Mouse (Mus musculus): ENCODE measurements around the gene Trib2. TPM values are rescaled to one million over a fixed set of nuclear protein-coding genes. Genes with fewer than 3 reads are reported as not detected.

Trib2 gene
- polyA plus RNA-seq, 1 experiment from 2014 or later, result 146 TPM

DNA sequence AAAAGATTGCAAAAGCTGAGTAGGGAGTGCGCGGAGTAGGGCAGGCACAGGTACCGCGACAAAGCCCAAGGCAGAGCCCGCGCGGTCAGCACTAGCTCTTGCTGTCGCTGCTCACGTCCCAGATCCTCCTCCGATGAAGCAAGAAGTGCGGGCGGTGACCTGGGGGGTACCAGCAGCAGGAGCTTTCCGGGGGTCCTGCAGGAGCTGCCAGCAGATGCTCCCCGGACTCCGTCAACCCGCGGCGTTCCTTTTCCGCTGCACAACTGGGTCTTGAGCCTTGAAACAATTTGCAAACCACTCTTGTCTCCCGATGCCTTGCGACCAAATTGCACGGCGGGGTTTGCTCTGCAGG is 492 bp downstream of the Trib2 start:
- Histone ChIP-seq H3K4me1 (ENCODE audit: control insufficient read depth, insufficient read depth, low read length) (peaks cover 9% of the 10 kb centered on the region), H3K36me3 (ENCODE audit: control insufficient read depth, insufficient read depth, low read length) (no peaks in the 10 kb centered on the region), H3K27me3 (ENCODE audit: control insufficient read depth, insufficient read depth, low read depth, low read length) (no peaks in the 10 kb centered on the region), H3K9me3 (replicated peaks; ENCODE audit: control insufficient read depth, low read length, poor library complexity, severe bottlenecking) (no peaks in the 10 kb centered on the region), H3K4me2 (ENCODE audit: low read length) (peak overlapping the region; percentile 56), H3K27ac (ENCODE audit: low read length) (peak overlapping the region; percentile 98), H3K9ac (ENCODE audit: low read depth, low read length) (peak overlapping the region; percentile 98), H3K4me3 (ENCODE audit: low read depth, low read length) (peak overlapping the region; percentile 77)
- peak; percentile 53 for ATAC-seq
- 0% methylated on average over 23 of the region's 23 CpGs for WGBS

DNA sequence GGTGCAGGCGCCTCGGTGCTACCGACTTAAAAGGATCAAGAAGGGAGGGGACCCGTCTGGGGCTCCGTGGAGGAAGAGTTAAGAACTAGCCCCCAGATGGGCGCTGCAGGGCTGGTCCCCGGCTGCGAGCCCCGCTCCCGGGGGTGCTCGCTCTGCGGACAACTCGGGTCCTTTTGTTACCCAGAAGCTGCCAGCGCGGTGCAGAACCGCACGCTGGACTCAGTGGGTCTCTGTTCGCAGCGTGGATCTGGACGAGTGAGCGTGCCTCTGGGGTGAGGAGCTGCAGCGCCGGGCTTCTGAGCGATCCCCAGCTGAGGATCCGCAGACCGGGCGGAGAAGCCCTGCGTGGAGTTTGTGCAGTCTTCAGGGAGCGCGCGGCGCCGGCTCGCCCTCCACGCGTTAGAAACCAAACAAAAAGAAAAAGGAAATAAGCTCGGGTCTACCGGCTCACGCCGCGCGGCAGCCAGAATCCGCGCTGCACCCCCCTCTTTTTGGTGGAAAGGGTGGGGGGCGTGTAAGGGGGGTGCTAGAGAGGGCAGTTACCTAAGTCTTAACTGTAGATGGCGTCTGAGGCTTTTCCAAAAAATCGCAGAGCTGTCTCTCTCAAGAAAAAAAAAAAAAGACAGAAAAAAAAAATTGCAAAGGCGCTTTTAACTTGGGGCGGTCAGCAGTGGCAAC is 1.0 kb downstream of the Trib2 start:
- H3K9ac ChIP-seq (ENCODE audit: low read depth, low read length), result peak overlapping the region; percentile 98
- peak overlapping the region; percentile 85 for H3K4me2 ChIP-seq (ENCODE audit: low read length)
- H3K36me3 ChIP-seq (ENCODE audit: control insufficient read depth, insufficient read depth, low read length), result no peaks in the 10 kb centered on the region
- peak overlapping the region; percentile 77 for H3K4me3 ChIP-seq (ENCODE audit: low read depth, low read length)
- under 1% methylated on average over 49 of the region's 49 CpGs for WGBS
- peaks cover 14% of the 10 kb centered on the region for H3K4me1 ChIP-seq (ENCODE audit: control insufficient read depth, insufficient read depth, low read length)
- no peaks in the 10 kb centered on the region for H3K9me3 ChIP-seq (replicated peaks; ENCODE audit: control insufficient read depth, low read length, poor library complexity, severe bottlenecking)
- ATAC-seq, result peak; percentile 54
- H3K27ac ChIP-seq (ENCODE audit: low read length), result peak overlapping the region; percentile 98
- no peaks in the 10 kb centered on the region for H3K27me3 ChIP-seq (ENCODE audit: control insufficient read depth, insufficient read depth, low read depth, low read length)

DNA sequence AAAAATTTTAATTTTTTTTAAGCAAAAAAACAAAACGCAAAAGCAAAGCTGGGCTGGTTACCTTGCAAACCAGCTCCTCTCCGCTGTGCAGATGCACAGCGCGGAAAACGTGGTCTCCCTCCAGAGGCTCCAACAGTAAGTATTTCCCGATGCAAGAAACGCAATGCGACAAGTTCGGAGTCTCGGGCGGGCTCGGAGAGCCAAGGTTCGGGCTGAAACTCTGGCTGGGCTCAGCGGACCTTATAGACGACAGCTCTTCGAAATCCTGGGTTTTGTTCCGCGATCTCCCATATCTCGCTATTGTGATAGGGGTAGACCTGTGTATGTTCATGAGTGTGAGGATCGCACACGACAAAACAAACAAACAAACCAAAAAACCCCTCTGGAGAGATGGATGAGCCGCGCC is 1.5 kb downstream of the Trib2 start:
- under 1% methylated on average over 23 of the region's 23 CpGs for WGBS
- Histone ChIP-seq H3K36me3 (ENCODE audit: control insufficient read depth, insufficient read depth, low read length) (no peaks in the 10 kb centered on the region), H3K4me2 (ENCODE audit: low read length) (peak overlapping the region; percentile 85), H3K4me1 (ENCODE audit: control insufficient read depth, insufficient read depth, low read length) (peaks cover 18% of the 10 kb centered on the region), H3K27me3 (ENCODE audit: control insufficient read depth, insufficient read depth, low read depth, low read length) (no peaks in the 10 kb centered on the region), H3K27ac (ENCODE audit: low read length) (peak overlapping the region; percentile 98), H3K4me3 (ENCODE audit: low read depth, low read length) (peak overlapping the region; percentile 77), H3K9ac (ENCODE audit: low read depth, low read length) (peak overlapping the region; percentile 98), H3K9me3 (replicated peaks; ENCODE audit: control insufficient read depth, low read length, poor library complexity, severe bottlenecking) (no peaks in the 10 kb centered on the region)
- no peak; the same call in 1 of the 2 replicates for ATAC-seq

DNA sequence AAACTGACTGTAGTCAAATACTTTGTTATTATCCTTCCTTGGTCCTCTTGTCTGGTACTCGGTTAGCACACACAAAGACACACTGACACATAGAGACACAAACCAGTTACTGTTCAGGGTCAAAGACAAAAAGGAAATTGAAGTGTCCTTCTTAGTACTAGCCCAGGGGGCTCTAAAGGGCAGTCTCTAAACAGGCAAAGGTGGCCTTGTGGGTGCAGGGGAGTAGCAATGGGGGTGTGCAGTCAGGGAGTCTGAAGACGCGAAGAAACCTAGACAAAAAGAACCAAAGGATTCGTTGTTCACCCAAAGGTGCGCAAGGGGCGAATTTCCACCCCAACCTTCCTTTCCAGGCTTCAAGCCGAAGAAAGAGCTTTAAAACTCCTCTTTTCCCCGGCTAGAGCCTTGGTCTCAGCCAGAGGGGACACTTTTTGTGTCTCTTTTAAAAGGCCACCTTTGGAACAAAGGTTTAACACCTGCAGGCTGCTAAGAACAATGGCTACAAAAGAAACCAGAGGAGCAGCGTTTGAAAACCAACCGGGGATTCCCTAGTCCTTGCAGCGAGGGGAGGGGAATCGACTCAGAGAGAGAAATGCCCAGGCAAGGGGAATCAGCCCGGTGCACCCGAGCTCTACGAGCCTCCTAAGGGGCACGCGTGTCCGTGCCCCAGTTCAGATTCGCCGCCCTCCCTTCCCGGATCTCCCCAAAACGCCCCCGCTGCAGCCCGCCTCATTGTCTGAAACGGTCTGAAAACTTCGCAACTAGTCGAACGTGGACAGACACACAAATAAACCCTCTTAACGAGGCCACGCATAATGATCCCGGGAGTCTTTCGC is 2.3 kb downstream of the Trib2 start:
- Histone ChIP-seq H3K9me3 (replicated peaks; ENCODE audit: control insufficient read depth, low read length, poor library complexity, severe bottlenecking) (no peaks in the 10 kb centered on the region), H3K27ac (ENCODE audit: low read length) (peak overlapping the region; percentile 98), H3K4me1 (ENCODE audit: control insufficient read depth, insufficient read depth, low read length) (peaks cover 25% of the 10 kb centered on the region), H3K9ac (ENCODE audit: low read depth, low read length) (peak overlapping the region; percentile 98), H3K4me2 (ENCODE audit: low read length) (peak overlapping the region; percentile 85), H3K4me3 (ENCODE audit: low read depth, low read length) (peak overlapping the region; percentile 77), H3K36me3 (ENCODE audit: control insufficient read depth, insufficient read depth, low read length) (no peaks in the 10 kb centered on the region), H3K27me3 (ENCODE audit: control insufficient read depth, insufficient read depth, low read depth, low read length) (no peaks in the 10 kb centered on the region)
- ATAC-seq, result no peak
- under 1% methylated on average over 32 of the region's 32 CpGs for WGBS

DNA sequence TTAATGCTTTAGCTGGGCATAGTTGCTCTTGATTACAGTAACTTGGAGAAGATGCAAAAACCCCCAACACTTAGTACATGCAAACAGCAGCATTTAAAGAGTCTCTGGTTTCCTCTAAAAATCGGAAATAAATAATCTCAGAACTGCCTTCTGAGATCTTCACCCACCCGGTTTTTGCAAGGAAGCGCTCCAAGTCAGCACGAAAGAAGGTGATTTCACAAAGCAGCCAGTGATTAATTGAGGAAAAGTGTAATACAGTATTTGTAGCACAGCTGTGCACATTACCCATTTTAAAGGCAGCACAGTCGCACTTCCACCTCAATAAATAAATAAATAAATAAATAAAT is 2.9 kb downstream of the Trib2 start:
- Histone ChIP-seq H3K27me3 (ENCODE audit: control insufficient read depth, insufficient read depth, low read depth, low read length) (no peaks in the 10 kb centered on the region), H3K4me3 (ENCODE audit: low read depth, low read length) (peak overlapping the region; percentile 77), H3K4me1 (ENCODE audit: control insufficient read depth, insufficient read depth, low read length) (peaks cover 28% of the 10 kb centered on the region), H3K9ac (ENCODE audit: low read depth, low read length) (peak overlapping the region; percentile 98), H3K36me3 (ENCODE audit: control insufficient read depth, insufficient read depth, low read length) (no peaks in the 10 kb centered on the region), H3K27ac (ENCODE audit: low read length) (peak overlapping the region; percentile 98), H3K9me3 (replicated peaks; ENCODE audit: control insufficient read depth, low read length, poor library complexity, severe bottlenecking) (no peaks in the 10 kb centered on the region), H3K4me2 (ENCODE audit: low read length) (peak overlapping the region; percentile 85)
- no peak for ATAC-seq
- 3% methylated on average over 5 of the region's 5 CpGs for WGBS

DNA sequence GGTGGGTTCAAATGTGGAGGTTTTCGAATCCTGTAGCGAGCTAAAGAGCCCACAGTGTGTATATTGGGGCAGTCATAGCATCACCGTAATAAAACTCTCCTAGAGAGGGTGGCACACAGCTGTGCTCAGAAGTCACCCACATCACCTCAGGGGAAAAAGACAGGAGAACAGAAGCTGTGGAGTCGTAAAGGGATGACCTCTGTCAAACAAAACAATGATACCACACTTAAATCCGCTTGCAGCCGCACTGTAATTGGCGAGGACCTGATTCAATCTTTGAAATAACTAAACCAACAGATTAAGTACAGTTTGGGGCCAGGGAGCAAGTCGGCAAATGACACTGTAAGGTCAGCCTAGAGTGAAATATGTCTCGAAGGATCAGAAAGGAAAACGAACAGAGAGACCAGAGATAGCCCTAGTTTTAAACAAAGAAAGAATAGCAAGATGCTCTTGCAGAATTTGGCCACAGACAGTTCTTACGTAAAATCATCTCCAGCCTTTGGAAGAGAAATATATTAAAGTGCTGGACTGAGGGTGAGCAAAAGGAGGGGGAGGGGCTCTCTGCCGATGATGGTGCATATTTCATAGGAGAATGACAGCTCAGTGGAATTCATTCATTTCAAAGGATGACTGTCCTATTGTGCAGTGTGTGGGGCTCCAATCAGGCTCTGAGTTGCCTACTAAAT is 3.4 kb downstream of the Trib2 start:
- H3K36me3 ChIP-seq (ENCODE audit: control insufficient read depth, insufficient read depth, low read length), result peaks cover 3% of the 10 kb centered on the region
- H3K27me3 ChIP-seq (ENCODE audit: control insufficient read depth, insufficient read depth, low read depth, low read length), result no peaks in the 10 kb centered on the region
- H3K4me1 ChIP-seq (ENCODE audit: control insufficient read depth, insufficient read depth, low read length), result peaks cover 28% of the 10 kb centered on the region
- ATAC-seq, result peak; percentile 14; the same call in 1 of the 2 replicates
- H3K4me3 ChIP-seq (ENCODE audit: low read depth, low read length), result peak overlapping the region; percentile 77
- peak overlapping the region; percentile 85 for H3K4me2 ChIP-seq (ENCODE audit: low read length)
- peak overlapping the region; percentile 98 for H3K9ac ChIP-seq (ENCODE audit: low read depth, low read length)
- WGBS, result 5% methylated on average over 12 of the region's 12 CpGs
- peak overlapping the region; percentile 98 for H3K27ac ChIP-seq (ENCODE audit: low read length)
- H3K9me3 ChIP-seq (replicated peaks; ENCODE audit: control insufficient read depth, low read length, poor library complexity, severe bottlenecking), result no peaks in the 10 kb centered on the region

DNA sequence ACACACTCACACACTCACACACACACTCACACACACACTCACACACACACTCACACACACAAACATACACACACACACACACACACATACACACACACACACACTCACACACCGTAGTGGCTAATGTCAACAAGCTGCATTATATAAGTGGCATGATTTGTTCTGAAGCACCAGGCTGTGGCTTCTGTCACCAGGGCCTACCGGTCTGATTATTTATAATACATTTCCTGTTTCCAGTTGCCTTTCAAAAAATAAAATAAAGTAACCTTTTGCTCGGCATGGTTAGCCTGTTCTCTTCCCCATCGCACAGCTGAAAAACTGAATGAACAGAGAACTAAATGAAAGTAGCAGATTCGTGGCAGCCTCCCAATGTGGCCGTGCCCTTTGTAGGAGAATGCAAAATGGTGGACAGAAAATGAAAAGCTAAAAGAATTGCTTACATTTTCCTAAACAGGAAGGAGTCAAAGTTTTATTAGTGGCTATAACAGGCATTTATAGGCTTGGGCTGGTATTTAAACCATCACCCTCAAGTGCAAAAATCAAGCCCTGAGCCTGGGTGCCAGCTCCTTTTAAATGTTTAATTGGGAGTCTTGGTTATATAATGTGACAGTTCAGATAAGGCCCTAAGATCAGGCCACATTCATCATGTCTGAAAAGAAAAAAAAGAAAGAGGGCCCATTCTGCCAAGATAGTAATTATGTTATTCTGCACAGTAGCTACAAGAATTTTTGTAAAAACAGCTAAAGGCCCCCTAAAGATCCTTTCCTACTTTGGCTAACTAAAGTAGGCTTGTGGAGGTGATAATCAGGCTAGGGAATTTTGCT is 4.4 kb downstream of the Trib2 start:
- Histone ChIP-seq H3K4me1 (ENCODE audit: control insufficient read depth, insufficient read depth, low read length) (peaks cover 31% of the 10 kb centered on the region), H3K27ac (ENCODE audit: low read length) (peak overlapping the region; percentile 98), H3K36me3 (ENCODE audit: control insufficient read depth, insufficient read depth, low read length) (peaks cover 4% of the 10 kb centered on the region), H3K9me3 (replicated peaks; ENCODE audit: control insufficient read depth, low read length, poor library complexity, severe bottlenecking) (no peaks in the 10 kb centered on the region), H3K4me3 (ENCODE audit: low read depth, low read length) (peak overlapping the region; percentile 77), H3K9ac (ENCODE audit: low read depth, low read length) (peak overlapping the region; percentile 98), H3K27me3 (ENCODE audit: control insufficient read depth, insufficient read depth, low read depth, low read length) (no peaks in the 10 kb centered on the region), H3K4me2 (ENCODE audit: low read length) (peak overlapping the region; percentile 85)
- WGBS, result 25% methylated on average over 6 of the region's 6 CpGs
- ATAC-seq, result no peak

DNA sequence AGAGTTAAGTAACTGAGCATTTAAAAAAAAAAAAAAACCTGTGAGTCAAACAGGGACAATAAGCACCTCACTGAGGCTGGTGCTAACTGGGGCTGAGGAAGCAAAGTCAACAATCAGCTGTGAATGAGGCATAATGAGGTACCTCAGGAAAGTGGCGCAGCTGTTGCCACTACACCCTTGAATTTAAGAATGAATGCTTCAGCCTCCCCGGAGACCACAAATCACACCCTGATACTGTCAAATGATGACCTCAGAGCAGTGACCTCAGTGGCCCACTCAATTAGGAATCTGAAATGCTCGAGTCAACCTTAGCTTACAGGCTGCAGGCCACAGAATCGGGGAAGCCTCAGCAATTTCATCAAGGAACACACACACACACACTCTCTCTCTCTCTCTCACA is 5.0 kb downstream of the Trib2 start:
- Histone ChIP-seq H3K9me3 (replicated peaks; ENCODE audit: control insufficient read depth, low read length, poor library complexity, severe bottlenecking) (no peaks in the 10 kb centered on the region), H3K9ac (ENCODE audit: low read depth, low read length) (peak overlapping the region; percentile 98), H3K27ac (ENCODE audit: low read length) (peak overlapping the region; percentile 77), H3K4me3 (ENCODE audit: low read depth, low read length) (peak overlapping the region; percentile 77), H3K4me2 (ENCODE audit: low read length) (peak overlapping the region; percentile 85), H3K27me3 (ENCODE audit: control insufficient read depth, insufficient read depth, low read depth, low read length) (no peaks in the 10 kb centered on the region), H3K36me3 (ENCODE audit: control insufficient read depth, insufficient read depth, low read length) (peaks cover 6% of the 10 kb centered on the region), H3K4me1 (ENCODE audit: control insufficient read depth, insufficient read depth, low read length) (peaks cover 33% of the 10 kb centered on the region)
- no peak for ATAC-seq
- WGBS, result 1% methylated on average over 4 of the region's 4 CpGs
